Mouse (Mus musculus) forebrain, embryonic 11.5 days (tissue): Measurements from ENCODE around the gene Tbk1. TPM values are rescaled to one million over a fixed set of nuclear protein-coding genes. Genes with fewer than 3 reads are reported as not detected.

Experiments
- ATAC-seq: fragments of 200-750 bp; cut with Nextera tagmentation; replicated peaks from 2 replicates; pipeline ENCODE4 v1.8.0; 2017; ENCODE audit warnings: moderate TSS enrichment; ENCODE audit not compliant: low FRiP score
- DNase-seq: peaks from one replicate; pipeline ENCODE4 v3.0.0-alpha.2; 2017; ENCODE audit warnings: low spot score
- H3K27ac ChIP-seq: fragments of 300-500 bp; sonication (generic); 2 replicates; pipeline ENCODE4 v1.5.1; 2014; ENCODE audit warnings: low read depth, low read length
- H3K27me3 ChIP-seq: fragments of 300-500 bp; sonication (generic); 2 replicates; pipeline ENCODE4 v1.6.1; 2014; ENCODE audit warnings: mild to moderate bottlenecking, low read length, mixed read lengths; ENCODE audit not compliant: control insufficient read depth, insufficient read depth
- H3K36me3 ChIP-seq: fragments of 300-500 bp; sonication (generic); 2 replicates; pipeline ENCODE4 v1.6.1; 2014; ENCODE audit warnings: mild to moderate bottlenecking, low read length, moderate library complexity, mixed read lengths; ENCODE audit not compliant: control insufficient read depth, insufficient read depth
- H3K4me1 ChIP-seq: fragments of 300-500 bp; sonication (generic); replicated peaks from 2 replicates; pipeline ENCODE4 v1.6.1; 2014; ENCODE audit warnings: low read length, mixed read lengths; ENCODE audit not compliant: control insufficient read depth, insufficient read depth
- H3K4me2 ChIP-seq: fragments of 300-500 bp; sonication (generic); 2 replicates; pipeline ENCODE4 v1.6.1; 2014; ENCODE audit warnings: low read depth, mild to moderate bottlenecking, low read length, moderate library complexity, mixed read lengths; ENCODE audit not compliant: severe bottlenecking
- H3K4me3 ChIP-seq: fragments of 300-500 bp; sonication (generic); 2 replicates; pipeline ENCODE4 v1.5.1; 2014; ENCODE audit warnings: low read depth, low read length
- H3K9ac ChIP-seq: fragments of 300-500 bp; sonication (generic); 2 replicates; pipeline ENCODE4 v1.6.1; 2014; ENCODE audit warnings: low read length
- H3K9me3 ChIP-seq: fragments of 300-500 bp; sonication (generic); 2 replicates; pipeline ENCODE4 v1.6.1; 2016; ENCODE audit warnings: low read length, mixed read lengths; ENCODE audit not compliant: control insufficient read depth
- WGBS: fragments of 180-500 bp; shearing (Covaris S2); extraction: QIAGEN DNeasy Blood & Tissue Kit; methylation state at CpG from one replicate; pipeline ENCODE4 v1.1.7; 2014; 5-methylcytosine and 5-hydroxymethylcytosine counted together
- polyA plus RNA-seq: library from polyadenylated mRNA; unstranded; fragments of >200 nt; fragmentation: Nextera tagmentation; extraction: Ambion mirVana; gene quantifications from 2 replicates; pipeline ENCODE4 v1.2.1, GENCODE M21; 2014

The Tbk1 gene
- polyA plus RNA-seq, 1 experiment from 2014 or later = 36.2 TPM

DNA sequence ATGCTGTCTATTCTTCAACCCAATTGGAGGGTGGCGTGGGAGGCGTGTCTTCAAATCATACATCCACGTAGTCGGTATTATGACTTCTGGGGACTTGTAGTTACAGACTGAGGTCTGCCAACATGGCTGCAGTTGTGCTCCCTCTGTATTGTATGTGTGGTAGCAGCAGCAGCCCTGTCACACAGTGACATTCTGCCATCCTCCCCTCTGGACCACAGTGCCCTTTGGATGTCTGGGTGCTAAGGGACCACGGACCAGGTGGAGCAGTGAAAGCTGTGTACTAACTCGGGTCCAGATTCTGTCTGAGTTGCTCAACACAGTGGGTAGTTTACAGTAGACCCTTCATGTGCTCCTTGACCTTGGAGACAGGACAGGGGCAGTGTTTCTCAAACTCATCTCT lies 43.0 kb downstream of the Tbk1 start:
- DNase-seq (peak; percentile 31), ATAC-seq (no peak)
- peaks cover 8% of the 10 kb centered on the region; the same call in 1 of the 2 replicates for H3K36me3 ChIP-seq
- 95% methylated on average over 6 of the region's 6 CpGs for WGBS
- H3K4me3 ChIP-seq = no peak overlapping the region
- H3K4me1 ChIP-seq = no peaks in the 10 kb centered on the region
- no peak overlapping the region for H3K4me2 ChIP-seq
- H3K27ac ChIP-seq = no peak overlapping the region
- no peak overlapping the region for H3K9ac ChIP-seq
- H3K27me3 ChIP-seq = no peaks in the 10 kb centered on the region
- no peaks in the 10 kb centered on the region for H3K9me3 ChIP-seq

DNA sequence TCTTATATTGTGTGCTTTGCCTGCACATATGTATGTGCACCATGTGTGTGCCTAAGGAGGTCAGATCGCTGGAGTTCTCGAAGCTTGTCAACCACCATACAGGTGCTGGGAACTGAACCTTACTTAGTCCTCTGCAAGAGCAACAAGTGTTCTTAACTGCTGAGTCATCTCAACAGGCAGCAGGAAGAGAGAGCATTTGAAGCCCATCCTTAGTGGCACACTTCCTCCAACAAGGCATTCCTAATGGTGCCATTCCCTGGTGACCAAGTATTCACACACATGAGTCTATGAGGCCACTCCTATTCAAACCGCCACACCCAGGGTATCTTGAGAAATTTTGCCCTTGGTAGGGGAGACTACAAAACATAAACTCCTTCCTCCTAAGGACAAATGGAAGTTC lies 44.4 kb downstream of the Tbk1 start:
- H3K4me2 ChIP-seq = no peak overlapping the region
- H3K9me3 ChIP-seq = no peaks in the 10 kb centered on the region
- no peaks in the 10 kb centered on the region for H3K4me1 ChIP-seq
- 98% methylated on average over 3 of the region's 3 CpGs for WGBS
- H3K9ac ChIP-seq = no peak overlapping the region
- ATAC-seq (no peak), DNase-seq (peak; percentile 11)
- H3K27me3 ChIP-seq = no peaks in the 10 kb centered on the region
- no peak overlapping the region for H3K27ac ChIP-seq
- H3K4me3 ChIP-seq = no peak overlapping the region
- peaks cover 8% of the 10 kb centered on the region; the same call in 1 of the 2 replicates for H3K36me3 ChIP-seq

GRCm38 (mm10) chr10:121534995-121535394 lies 51.6 kb downstream of the Tbk1 start:
- Histone ChIP-seq H3K4me3 (no peak overlapping the region), H3K9me3 (no peaks in the 10 kb centered on the region), H3K9ac (no peak overlapping the region), H3K27me3 (no peaks in the 10 kb centered on the region), H3K27ac (no peak overlapping the region), H3K4me2 (no peak overlapping the region), H3K36me3 (no peaks in the 10 kb centered on the region), H3K4me1 (no peaks in the 10 kb centered on the region; the same call in 1 of the 2 replicates)
- ATAC-seq (no peak), DNase-seq (no peak)
- WGBS = 89% methylated on average over 4 of the region's 4 CpGs

DNA sequence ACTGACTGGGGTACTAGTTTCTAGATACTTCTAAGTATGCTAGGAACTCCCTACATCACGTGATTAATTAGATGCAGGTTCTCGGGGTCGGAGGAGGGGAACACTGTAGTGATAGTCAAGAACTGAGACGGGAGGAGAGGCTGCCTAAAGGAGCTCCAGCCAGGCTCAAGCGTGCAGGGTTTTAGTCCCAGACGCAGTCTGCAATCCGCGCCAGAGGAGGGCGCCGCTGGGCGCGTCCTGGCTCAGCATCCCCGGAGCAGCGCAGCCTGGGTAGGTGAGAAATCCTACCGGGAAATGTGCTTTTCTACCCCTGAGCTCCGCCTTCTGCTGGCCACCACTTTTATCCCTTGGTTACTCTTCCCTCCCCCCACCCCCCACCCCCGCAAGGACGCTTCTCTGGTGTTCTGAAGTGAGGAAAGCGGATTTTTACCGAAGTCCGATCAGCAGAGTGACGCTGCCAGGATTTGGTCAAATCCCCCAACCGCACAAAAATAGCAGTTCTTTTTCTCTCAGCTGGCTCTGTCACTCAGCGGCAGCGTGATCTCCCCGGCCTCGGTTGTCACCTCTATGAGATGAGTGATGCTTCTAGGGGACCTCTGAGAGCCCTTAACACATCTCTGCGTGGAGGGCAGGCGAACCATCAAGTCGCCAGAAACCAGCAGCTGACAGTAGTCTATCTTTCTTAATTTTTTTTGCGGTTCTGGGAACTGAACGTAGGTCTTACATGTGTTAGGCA lies 53.3 kb downstream of the Tbk1 start:
- Histone ChIP-seq H3K9ac (peak overlapping the region; percentile 35; the same call in 1 of the 2 replicates), H3K4me2 (peak overlapping the region; percentile 49), H3K4me1 (no peaks in the 10 kb centered on the region; the same call in 1 of the 2 replicates), H3K36me3 (no peaks in the 10 kb centered on the region), H3K4me3 (peak overlapping the region; percentile 27; the same call in 1 of the 2 replicates), H3K27ac (no peak overlapping the region), H3K27me3 (no peaks in the 10 kb centered on the region), H3K9me3 (no peaks in the 10 kb centered on the region)
- DNase-seq (peak; percentile 82), ATAC-seq (peak; percentile 77)
- 12% methylated on average over 32 of the region's 32 CpGs for WGBS

DNA sequence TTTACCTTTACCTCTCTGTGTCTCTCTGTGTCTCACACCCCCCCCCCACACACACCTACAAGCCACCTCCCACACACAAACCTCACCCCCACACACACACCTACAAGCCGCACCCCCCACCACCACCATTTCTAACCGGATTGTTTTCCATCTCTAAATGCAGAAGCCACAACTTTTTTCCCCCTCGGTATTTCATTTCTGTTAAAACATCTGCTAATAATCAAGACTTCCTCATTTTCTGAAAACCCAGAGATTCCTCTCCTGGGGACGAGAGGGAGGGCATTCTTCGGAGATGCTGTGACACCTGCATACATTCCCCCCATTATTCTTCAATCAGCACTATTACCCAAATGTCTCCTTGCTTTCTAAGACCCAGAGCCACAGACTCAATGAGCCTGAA lies 55.0 kb downstream of the Tbk1 start:
- Histone ChIP-seq H3K4me2 (no peak overlapping the region), H3K9me3 (no peaks in the 10 kb centered on the region), H3K4me3 (no peak overlapping the region), H3K4me1 (no peaks in the 10 kb centered on the region; the same call in 1 of the 2 replicates), H3K27me3 (no peaks in the 10 kb centered on the region), H3K27ac (no peak overlapping the region), H3K9ac (no peak overlapping the region), H3K36me3 (no peaks in the 10 kb centered on the region)
- ATAC-seq = no peak
- 88% methylated on average over 5 of the region's 5 CpGs for WGBS
- no peak for DNase-seq

- Histone ChIP-seq H3K4me1 (no peaks in the 10 kb centered on the region; the same call in 1 of the 2 replicates), H3K4me2 (no peak overlapping the region), H3K9ac (no peak overlapping the region), H3K36me3 (no peaks in the 10 kb centered on the region), H3K27me3 (no peaks in the 10 kb centered on the region), H3K4me3 (no peak overlapping the region), H3K9me3 (no peaks in the 10 kb centered on the region), H3K27ac (no peak overlapping the region)
- no peak for DNase-seq
- no peak for ATAC-seq
- WGBS = 91% methylated on average over 8 of the region's 8 CpGs
Observed at GRCm38 (mm10) chr10:121530365-121531003, 56.1 kb downstream of the Tbk1 start.

DNA sequence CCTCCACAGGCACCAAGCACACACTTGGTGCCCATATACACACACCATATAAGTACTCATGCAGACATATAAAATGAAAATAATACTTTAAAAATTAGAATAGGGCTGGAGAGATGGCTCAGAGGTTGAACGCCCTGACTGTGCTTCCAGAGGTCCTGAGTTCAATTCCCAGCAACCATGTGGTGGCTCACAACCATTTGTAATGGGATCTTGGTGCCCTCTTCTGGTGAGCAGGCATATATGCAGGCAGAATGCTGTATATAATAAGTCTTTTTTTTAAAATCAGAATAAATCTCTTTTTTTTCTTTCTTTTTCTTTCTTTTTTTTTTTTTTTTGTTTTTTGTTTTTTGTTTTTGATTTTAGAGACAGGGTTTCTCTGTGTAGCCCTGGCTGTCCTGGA lies 57.3 kb downstream of the Tbk1 start:
- 87% methylated on average over 1 of the region's 1 CpGs for WGBS
- DNase-seq = no peak
- Histone ChIP-seq H3K27me3 (no peaks in the 10 kb centered on the region), H3K4me3 (no peak overlapping the region), H3K4me2 (no peak overlapping the region), H3K4me1 (no peaks in the 10 kb centered on the region; the same call in 1 of the 2 replicates), H3K9ac (no peak overlapping the region), H3K27ac (no peak overlapping the region), H3K36me3 (no peaks in the 10 kb centered on the region), H3K9me3 (no peaks in the 10 kb centered on the region)
- no peak for ATAC-seq

DNA sequence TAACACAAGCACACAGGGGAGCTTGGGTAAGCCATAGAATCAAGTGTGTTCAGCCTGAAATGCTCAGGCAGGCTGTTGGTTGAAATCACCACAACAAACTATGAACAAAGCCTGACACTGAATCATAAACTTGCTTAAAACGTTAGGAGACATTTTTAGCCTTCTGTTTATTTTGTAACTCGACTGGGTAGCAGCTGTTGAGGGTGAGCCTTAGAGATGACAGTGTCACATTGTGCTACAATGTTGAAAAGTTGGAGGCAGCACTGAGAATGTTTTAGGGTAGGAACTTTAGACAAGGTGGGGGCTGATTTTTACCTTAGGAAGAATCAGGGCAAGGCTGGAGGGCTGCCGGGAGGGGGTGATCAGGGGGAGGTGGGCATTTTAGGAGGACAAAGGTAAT lies 58.1 kb downstream of the Tbk1 start:
- H3K4me3 ChIP-seq = no peak overlapping the region
- WGBS = 86% methylated on average over 3 of the region's 3 CpGs
- H3K4me2 ChIP-seq = no peak overlapping the region
- H3K4me1 ChIP-seq = no peaks in the 10 kb centered on the region; the same call in 1 of the 2 replicates
- no peak for DNase-seq
- H3K27me3 ChIP-seq = no peaks in the 10 kb centered on the region
- no peak for ATAC-seq
- no peaks in the 10 kb centered on the region for H3K36me3 ChIP-seq
- H3K9me3 ChIP-seq = no peaks in the 10 kb centered on the region
- H3K9ac ChIP-seq = no peak overlapping the region
- no peak overlapping the region for H3K27ac ChIP-seq
